8 mouse cellular contexts compared by ENCODE assay signal in genomic region chr15:78119248-78119647, GRCm38 (mm10). TPM values are rescaled to one million over a fixed set of nuclear protein-coding genes. Genes with fewer than 3 reads are reported as not detected.
DNase-seq lines count a peak whose midpoint lies in the region; ATAC-seq and TF ChIP-seq lines count a peak whose summit lies in the region.

No protein-coding gene starts in this region.

- peak; percentile 43 to 71 for DNase-seq in cerebellum, adult 18-20 months
- DNase-seq in cerebellum, adult 9-11 months, result no peak
- no peak for DNase-seq in lung, embryonic 14.5 days
- no peak for DNase-seq in lung, postnatal 10 days
- DNase-seq in frontal cortex, postnatal 10 days (ENCODE audit: low spot score in 2 of 2), result no peak

- peak overlapping the region; percentile 56 for H3K4me2 ChIP-seq in lung, embryonic 14.5 days
- peak overlapping the region; percentile 79 for H3K4me2 ChIP-seq in hindbrain, embryonic 16.5 days (ENCODE audit: low read length)
- peak overlapping the region; percentile 67 for H3K4me2 ChIP-seq in neural tube, embryonic 13.5 days

- peak overlapping the region; percentile 19 for H3K4me3 ChIP-seq in lung, embryonic 14.5 days (ENCODE audit: low read depth, low read length)
- H3K4me3 ChIP-seq in hindbrain, embryonic 16.5 days (ENCODE audit: low read length), result peak overlapping the region; percentile 69
- peak overlapping the region; percentile 66 for H3K4me3 ChIP-seq in neural tube, embryonic 13.5 days

- H3K27ac ChIP-seq in lung, embryonic 14.5 days (ENCODE audit: low read depth), result no peak overlapping the region
- peak overlapping the region; percentile 89 for H3K27ac ChIP-seq in hindbrain, embryonic 16.5 days (ENCODE audit: low read depth, low read length)
- peak overlapping the region; percentile 86 for H3K27ac ChIP-seq in neural tube, embryonic 13.5 days (replicated peaks)

- peaks cover 7% of the 10 kb centered on the region for H3K27me3 ChIP-seq in lung, embryonic 14.5 days (ENCODE audit: insufficient read depth, low read length)
- no peaks in the 10 kb centered on the region for H3K27me3 ChIP-seq in hindbrain, embryonic 16.5 days (replicated peaks; ENCODE audit: control insufficient read depth, insufficient read depth, low read length)
- peaks cover 11% of the 10 kb centered on the region for H3K27me3 ChIP-seq in neural tube, embryonic 13.5 days

- TF ChIP-seq CTCF in lung, embryonic 14.5 days (IDR thresholded peaks at IDR 0.05; ENCODE audit: low read depth), result no peak

- H3K9ac ChIP-seq in lung, embryonic 14.5 days, result no peak overlapping the region
- peak overlapping the region; percentile 91 for H3K9ac ChIP-seq in hindbrain, embryonic 16.5 days (ENCODE audit: low read depth, low read length)
- peak overlapping the region; percentile 80 for H3K9ac ChIP-seq in neural tube, embryonic 13.5 days

- 6% methylated on average over 39 of the region's 39 CpGs for WGBS in lung, embryonic 14.5 days
- 2% methylated on average over 31 of the region's 39 CpGs for WGBS in hindbrain, embryonic 16.5 days
- 3% methylated on average over 39 of the region's 39 CpGs for WGBS in neural tube, embryonic 13.5 days

- no peaks in the 10 kb centered on the region for H3K9me3 ChIP-seq in lung, embryonic 14.5 days (ENCODE audit: low read depth, low read length)
- H3K9me3 ChIP-seq in hindbrain, embryonic 16.5 days (ENCODE audit: control insufficient read depth, low read length), result no peaks in the 10 kb centered on the region
- no peaks in the 10 kb centered on the region for H3K9me3 ChIP-seq in neural tube, embryonic 13.5 days

- H3K36me3 ChIP-seq in lung, embryonic 14.5 days (ENCODE audit: insufficient read depth), result no peaks in the 10 kb centered on the region
- H3K36me3 ChIP-seq in hindbrain, embryonic 16.5 days (ENCODE audit: control insufficient read depth, insufficient read depth, low read length), result no peaks in the 10 kb centered on the region
- H3K36me3 ChIP-seq in neural tube, embryonic 13.5 days, result no peaks in the 10 kb centered on the region

- H3K4me1 ChIP-seq in lung, embryonic 14.5 days (ENCODE audit: insufficient read depth), result no peaks in the 10 kb centered on the region
- peaks cover 23% of the 10 kb centered on the region for H3K4me1 ChIP-seq in hindbrain, embryonic 16.5 days (ENCODE audit: control insufficient read depth, insufficient read depth, low read depth, low read length)
- H3K4me1 ChIP-seq in neural tube, embryonic 13.5 days (replicated peaks), result peaks cover 59% of the 10 kb centered on the region

- ATAC-seq in lung, embryonic 14.5 days (ENCODE audit: insufficient read depth), result peak; percentile 22; the same call in 1 of the 2 replicates
- no peak; the same call in 1 of the 2 replicates for ATAC-seq in hindbrain, embryonic 16.5 days
- peak; percentile 45 for ATAC-seq in neural tube, embryonic 13.5 days (ENCODE audit: low read depth)
- ATAC-seq in megakaryocyte progenitor cell, adult 5-6 weeks (replicated peaks; ENCODE audit: poor library complexity), result no peak

RNA-seq across cellular contexts. Expression of gene Cacng2, which starts 0.6 kb away (rescaled TPM):
- not detected in 2 replicates for polyA plus RNA-seq in lung, embryonic 14.5 days (2014; fragmentation: Nextera tagmentation; extraction: Ambion mirVana)
- polyA plus RNA-seq in hindbrain, embryonic 16.5 days (2015; fragmentation: Nextera tagmentation; extraction: Ambion mirVana), result 15.7 TPM in 2 replicates
- polyA plus RNA-seq in neural tube, embryonic 13.5 days (2015; fragmentation: Nextera tagmentation; extraction: Ambion mirVana), result 9.4 and 10.6 TPM in 2 replicates
- total RNA-seq in megakaryocyte progenitor cell, adult 5-6 weeks (2015), result not detected in 2 replicates
- total RNA-seq in megakaryocyte progenitor cell, adult 5-6 weeks (2017), result not detected in 2 replicates

RNA-seq across cellular contexts. Expression of gene Ift27, which starts 54.7 kb away (rescaled TPM):
- 95.0 and 99.3 TPM in 2 replicates for polyA plus RNA-seq in lung, embryonic 14.5 days (2014; fragmentation: Nextera tagmentation; extraction: Ambion mirVana)
- 108 and 111 TPM in 2 replicates for polyA plus RNA-seq in hindbrain, embryonic 16.5 days (2015; fragmentation: Nextera tagmentation; extraction: Ambion mirVana)
- 88.5 and 96.9 TPM in 2 replicates for polyA plus RNA-seq in neural tube, embryonic 13.5 days (2015; fragmentation: Nextera tagmentation; extraction: Ambion mirVana)
- 45.1 and 48.6 TPM in 2 replicates for total RNA-seq in megakaryocyte progenitor cell, adult 5-6 weeks (2015)
- total RNA-seq in megakaryocyte progenitor cell, adult 5-6 weeks (2017), result 9.7 and 16.5 TPM in 2 replicates

Comparison
In these comparisons a context has a peak if more than half of its experiments do, and no peak if none do; other contexts are left out.
1. DNase-seq: peak in cerebellum, adult 18-20 months (2 of 2); none in cerebellum, adult 9-11 months (single experiment), lung, embryonic 14.5 days (single experiment), lung, postnatal 10 days (single experiment) and frontal cortex, postnatal 10 days (0 of 2).
2. ATAC-seq: peak in lung, embryonic 14.5 days (single experiment) and neural tube, embryonic 13.5 days (single experiment); none in hindbrain, embryonic 16.5 days (single experiment) and megakaryocyte progenitor cell, adult 5-6 weeks (single experiment).
3. H3K4me3 ChIP-seq: peak in every context shown above with its lines; median percentile 69 in hindbrain, embryonic 16.5 days; 66 in neural tube, embryonic 13.5 days; 19 in lung, embryonic 14.5 days.
4. RNA of gene Cacng2, which starts 0.6 kb away (polyA plus RNA-seq): 15.7 TPM in hindbrain, embryonic 16.5 days and 9.4 to 10.6 TPM in neural tube, embryonic 13.5 days; not detected in lung, embryonic 14.5 days; every median in the first group is over 10 times any median in the second.
5. Peak in every context shown above with its lines, with median percentiles within 50 percentile points of each other: H3K4me2 ChIP-seq.